Comparison of ENCODE assay signal across 31 mouse cellular contexts in the genomic region with DNA sequence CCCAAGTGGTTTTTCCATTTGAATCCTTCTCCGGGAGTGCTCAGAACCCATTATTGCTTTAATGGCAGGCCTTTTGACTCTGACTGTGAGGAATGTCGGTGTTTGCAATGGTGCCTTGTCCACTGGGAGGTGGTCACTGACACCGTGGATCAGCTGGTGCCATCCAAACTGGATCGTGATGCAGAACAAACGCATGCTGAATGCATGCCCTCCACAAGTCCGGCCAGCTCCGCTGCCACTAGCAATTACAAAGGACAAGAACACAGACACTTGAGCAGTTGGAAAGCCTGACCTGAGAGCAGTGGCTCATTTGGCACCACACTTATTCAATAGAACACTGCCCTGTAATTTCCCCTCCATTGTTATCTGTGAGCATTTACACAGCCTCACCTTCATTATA. TPM values are rescaled to one million over a fixed set of nuclear protein-coding genes. Genes with fewer than 3 reads are reported as not detected.
DNase-seq lines count a peak whose midpoint lies in the region; ATAC-seq lines count a peak whose summit lies in the region.
"Had no signal": no experiment of that assay in that cellular context is flagged by ENCODE, and none has a peak within 500 bp of the region (broad histone marks: within the 10 kb centered on the region; RNA-seq: fewer than 3 reads in every experiment).

No protein-coding gene starts in this region.

- no peaks in the 10 kb centered on the region for H3K9me3 ChIP-seq in forebrain, embryonic 12.5 days
- no peaks in the 10 kb centered on the region for H3K9me3 ChIP-seq in forebrain, embryonic 16.5 days (ENCODE audit: control insufficient read depth, low read length)
- H3K9me3 ChIP-seq in hindbrain, embryonic 16.5 days (ENCODE audit: control insufficient read depth, low read length), result no peaks in the 10 kb centered on the region
- H3K9me3 ChIP-seq in hindbrain, embryonic 14.5 days (ENCODE audit: control insufficient read depth, low read length), result no peaks in the 10 kb centered on the region
- H3K9me3 ChIP-seq: embryonic facial prominence, embryonic 10.5 days; embryonic facial prominence, embryonic 13.5 days; forebrain, embryonic 15.5 days; hindbrain, embryonic 10.5 days; hindbrain, embryonic 15.5 days had no signal

- ATAC-seq in forebrain, embryonic 12.5 days (ENCODE audit: low FRiP score), result peak; percentile 60; the same call in 1 of the 2 replicates
- no peak for ATAC-seq in forebrain, embryonic 16.5 days
- ATAC-seq in hindbrain, embryonic 16.5 days, result 0 out of 2 replicates have a peak, but pooled peaks have one; percentile 9
- ATAC-seq in hindbrain, embryonic 14.5 days (ENCODE audit: low FRiP score), result no peak
- ATAC-seq: forebrain, embryonic 15.5 days; inflammation-experienced regulatory T-cells, adult 6 months; intestine, embryonic 16.5 days had no signal

- H3K4me1 ChIP-seq in forebrain, embryonic 12.5 days, result 0 out of 2 replicates have a peak, but pooled peaks cover 3% of the 10 kb centered on the region
- no peaks in the 10 kb centered on the region for H3K4me1 ChIP-seq in forebrain, embryonic 16.5 days (replicated peaks; ENCODE audit: control insufficient read depth, insufficient read depth, low read length)
- H3K4me1 ChIP-seq in hindbrain, embryonic 16.5 days (ENCODE audit: control insufficient read depth, insufficient read depth, low read depth, low read length), result no peaks in the 10 kb centered on the region
- H3K4me1 ChIP-seq in hindbrain, embryonic 14.5 days (replicated peaks; ENCODE audit: control insufficient read depth, insufficient read depth, low read length), result no peaks in the 10 kb centered on the region
- H3K4me1 ChIP-seq: embryonic facial prominence, embryonic 10.5 days; embryonic facial prominence, embryonic 13.5 days; forebrain, embryonic 15.5 days; hindbrain, embryonic 10.5 days; hindbrain, embryonic 15.5 days had no signal

- no peak overlapping the region for H3K27ac ChIP-seq in forebrain, embryonic 12.5 days
- no peak overlapping the region for H3K27ac ChIP-seq in forebrain, embryonic 16.5 days (ENCODE audit: low read length)
- no peak overlapping the region for H3K27ac ChIP-seq in hindbrain, embryonic 16.5 days (ENCODE audit: low read depth, low read length)
- no peak overlapping the region for H3K27ac ChIP-seq in hindbrain, embryonic 14.5 days
- H3K27ac ChIP-seq: embryonic facial prominence, embryonic 10.5 days; embryonic facial prominence, embryonic 13.5 days; forebrain, embryonic 15.5 days; hindbrain, embryonic 10.5 days; hindbrain, embryonic 15.5 days had no signal

- no peak for DNase-seq in hindbrain, embryonic 14.5 days (ENCODE audit: low spot score)
- DNase-seq in retina, postnatal 1 day, result peak; percentile 31
- DNase-seq in retina, embryonic 14.5 days (ENCODE audit: low spot score), result no peak
- DNase-seq in ZHBTc4 (ENCODE audit: low read depth, low spot score), result peak; percentile 62
- no peak for DNase-seq in kidney, adult 18-20 months
- DNase-seq: adrenal gland, adult 2 months; adrenal gland, postnatal 14 days; B cell, adult 2 months; cerebellum, adult 11-12 months; cerebellum, adult 8-10 months; cerebellum, postnatal 10 days; cerebellum, postnatal 36 days; embryo, embryonic 11 days; gastrocnemius, postnatal 10 days; gastrocnemius, postnatal 36 days; heart, postnatal 36 days; kidney, adult 8-10 months had no signal

- no peaks in the 10 kb centered on the region for H3K27me3 ChIP-seq in forebrain, embryonic 12.5 days
- no peaks in the 10 kb centered on the region; the same call in 1 of the 2 replicates for H3K27me3 ChIP-seq in forebrain, embryonic 16.5 days (replicated peaks; ENCODE audit: control insufficient read depth, insufficient read depth, low read length)
- no peaks in the 10 kb centered on the region for H3K27me3 ChIP-seq in hindbrain, embryonic 16.5 days (replicated peaks; ENCODE audit: control insufficient read depth, insufficient read depth, low read length)
- no peaks in the 10 kb centered on the region for H3K27me3 ChIP-seq in hindbrain, embryonic 14.5 days (ENCODE audit: control insufficient read depth, insufficient read depth, low read length)
- H3K27me3 ChIP-seq: CH12.LX; embryonic facial prominence, embryonic 13.5 days; forebrain, embryonic 15.5 days; hindbrain, embryonic 15.5 days had no signal

- H3K4me2 ChIP-seq in forebrain, embryonic 12.5 days, result no peak overlapping the region
- no peak overlapping the region for H3K4me2 ChIP-seq in forebrain, embryonic 16.5 days (ENCODE audit: low read length)
- H3K4me2 ChIP-seq in hindbrain, embryonic 16.5 days (ENCODE audit: low read length), result no peak overlapping the region
- H3K4me2 ChIP-seq in hindbrain, embryonic 14.5 days (replicated peaks), result no peak overlapping the region
- H3K4me2 ChIP-seq: embryonic facial prominence, embryonic 13.5 days; forebrain, embryonic 15.5 days; heart, embryonic 11.5 days; hindbrain, embryonic 15.5 days had no signal

- no peak overlapping the region for H3K4me3 ChIP-seq in forebrain, embryonic 12.5 days (replicated peaks)
- H3K4me3 ChIP-seq in forebrain, embryonic 16.5 days (replicated peaks; ENCODE audit: low read length), result no peak overlapping the region
- H3K4me3 ChIP-seq in hindbrain, embryonic 16.5 days (ENCODE audit: low read length), result no peak overlapping the region
- H3K4me3 ChIP-seq in hindbrain, embryonic 14.5 days (replicated peaks; ENCODE audit: low read length), result no peak overlapping the region
- H3K4me3 ChIP-seq: embryonic facial prominence, embryonic 10.5 days; embryonic facial prominence, embryonic 13.5 days; erythroblast, embryonic 14.5 days; forebrain, embryonic 15.5 days; hindbrain, embryonic 10.5 days; hindbrain, embryonic 15.5 days had no signal

- no peak overlapping the region for H3K9ac ChIP-seq in forebrain, embryonic 12.5 days
- H3K9ac ChIP-seq in forebrain, embryonic 16.5 days (replicated peaks; ENCODE audit: low read depth, low read length), result no peak overlapping the region
- no peak overlapping the region for H3K9ac ChIP-seq in hindbrain, embryonic 16.5 days (ENCODE audit: low read depth, low read length)
- no peak overlapping the region for H3K9ac ChIP-seq in hindbrain, embryonic 14.5 days
- H3K9ac ChIP-seq: embryonic facial prominence, embryonic 13.5 days; forebrain, embryonic 15.5 days; hindbrain, embryonic 15.5 days had no signal

- WGBS in forebrain, embryonic 12.5 days, result 37% methylated on average over 7 of the region's 7 CpGs
- WGBS in forebrain, embryonic 16.5 days, result 32% methylated on average over 7 of the region's 7 CpGs
- 34% methylated on average over 7 of the region's 7 CpGs for WGBS in hindbrain, embryonic 16.5 days
- 30% methylated on average over 7 of the region's 7 CpGs for WGBS in hindbrain, embryonic 14.5 days

- H3K36me3 ChIP-seq in forebrain, embryonic 12.5 days (replicated peaks), result no peaks in the 10 kb centered on the region
- no peaks in the 10 kb centered on the region for H3K36me3 ChIP-seq in forebrain, embryonic 16.5 days (ENCODE audit: control insufficient read depth, insufficient read depth)
- H3K36me3 ChIP-seq in hindbrain, embryonic 16.5 days (ENCODE audit: control insufficient read depth, insufficient read depth, low read length), result no peaks in the 10 kb centered on the region
- no peaks in the 10 kb centered on the region for H3K36me3 ChIP-seq in hindbrain, embryonic 14.5 days (replicated peaks; ENCODE audit: control insufficient read depth, insufficient read depth)
- H3K36me3 ChIP-seq: embryonic facial prominence, embryonic 10.5 days; embryonic facial prominence, embryonic 13.5 days; forebrain, embryonic 15.5 days; hindbrain, embryonic 10.5 days; hindbrain, embryonic 15.5 days had no signal

RNA-seq across cellular contexts. Expression of gene Adarb2, which starts 10.7 kb away (rescaled TPM):
- polyA plus RNA-seq in forebrain, embryonic 12.5 days (2016; fragmentation: Nextera tagmentation; extraction: Ambion mirVana), result 12.2 and 13.2 TPM in 2 replicates
- 16.5 and 30.0 TPM in 2 replicates for polyA plus RNA-seq in forebrain, embryonic 16.5 days (2015; fragmentation: Nextera tagmentation; extraction: Ambion mirVana)
- polyA plus RNA-seq in hindbrain, embryonic 16.5 days (2015; fragmentation: Nextera tagmentation; extraction: Ambion mirVana), result 25.2 and 25.3 TPM in 2 replicates
- polyA plus RNA-seq in hindbrain, embryonic 14.5 days (2014; fragmentation: Nextera tagmentation; extraction: Ambion mirVana), result 23.1 and 27.5 TPM in 2 replicates
- polyA plus RNA-seq: adrenal gland, adult 2 months; erythroblast, embryonic 14.5 days; heart, postnatal 0 days; inflammation-experienced regulatory T-cells, adult 6 months had no signal

Comparison
In these comparisons a context has a peak if more than half of its experiments do, and no peak if none do; other contexts are left out.
1. ATAC-seq: peak in forebrain, embryonic 12.5 days (single experiment) and hindbrain, embryonic 16.5 days (single experiment); none in forebrain, embryonic 16.5 days (single experiment) and hindbrain, embryonic 14.5 days (single experiment).
2. DNase-seq: peak in retina, postnatal 1 day (single experiment) and ZHBTc4 (single experiment); none in hindbrain, embryonic 14.5 days (single experiment), retina, embryonic 14.5 days (single experiment) and kidney, adult 18-20 months (single experiment).